22 mouse cellular contexts compared by ENCODE assay signal in genomic region chr4:63025306-63025705, GRCm38 (mm10). TPM values are rescaled to one million over a fixed set of nuclear protein-coding genes. Genes with fewer than 3 reads are reported as not detected.
"Had no signal": no experiment of that assay in that cellular context is flagged by ENCODE, and none has a peak within 500 bp of the region (broad histone marks: within the 10 kb centered on the region; RNA-seq: fewer than 3 reads in every experiment).

No protein-coding gene starts in this region.

- H3K4me3 ChIP-seq: liver, embryonic 15.5 days; lung, embryonic 15.5 days; midbrain, embryonic 10.5 days; myocyte; neural tube, embryonic 13.5 days; neural tube, embryonic 15.5 days had no signal

- ATAC-seq: liver, postnatal 0 days; lung, postnatal 0 days; midbrain, embryonic 16.5 days had no signal

- H3K27ac ChIP-seq: liver, embryonic 15.5 days; lung, embryonic 15.5 days; macrophage; midbrain, embryonic 10.5 days; neural tube, embryonic 13.5 days; neural tube, embryonic 15.5 days had no signal

- H3K36me3 ChIP-seq: liver, embryonic 15.5 days; lung, embryonic 15.5 days; neural tube, embryonic 15.5 days had no signal

- H3K9me3 ChIP-seq: liver, embryonic 15.5 days; lung, embryonic 15.5 days; neural tube, embryonic 13.5 days; neural tube, embryonic 15.5 days had no signal

- H3K4me1 ChIP-seq: megakaryocyte, embryonic 14.5 days had no signal

- H3K9ac ChIP-seq: liver, embryonic 15.5 days; liver, postnatal 0 days; lung, embryonic 15.5 days; neural tube, embryonic 13.5 days; neural tube, embryonic 15.5 days had no signal

- H3K27me3 ChIP-seq: liver, embryonic 15.5 days; lung, embryonic 15.5 days; neural tube, embryonic 13.5 days; neural tube, embryonic 15.5 days had no signal

- H3K4me2 ChIP-seq: liver, embryonic 15.5 days; lung, embryonic 15.5 days; neural tube, embryonic 13.5 days; neural tube, embryonic 15.5 days had no signal

- DNase-seq: liver, postnatal 0 days; lung, adult 2 months; lung, postnatal 14 days; lung, postnatal 36 days; midbrain, embryonic 14.5 days; retina, postnatal 1 day; right cerebral cortex, adult 18-20 months; right cerebral cortex, postnatal 25 days; right cerebral cortex, postnatal 4 days; spleen, adult 18-20 months; thymus, adult 18-20 months; thymus, postnatal 36 days had no signal

RNA-seq across cellular contexts. Expression of gene Zfp618, which starts 59.9 kb away (rescaled TPM):
- polyA plus RNA-seq: macrophage, myocyte had no signal
